In the genomic region with DNA sequence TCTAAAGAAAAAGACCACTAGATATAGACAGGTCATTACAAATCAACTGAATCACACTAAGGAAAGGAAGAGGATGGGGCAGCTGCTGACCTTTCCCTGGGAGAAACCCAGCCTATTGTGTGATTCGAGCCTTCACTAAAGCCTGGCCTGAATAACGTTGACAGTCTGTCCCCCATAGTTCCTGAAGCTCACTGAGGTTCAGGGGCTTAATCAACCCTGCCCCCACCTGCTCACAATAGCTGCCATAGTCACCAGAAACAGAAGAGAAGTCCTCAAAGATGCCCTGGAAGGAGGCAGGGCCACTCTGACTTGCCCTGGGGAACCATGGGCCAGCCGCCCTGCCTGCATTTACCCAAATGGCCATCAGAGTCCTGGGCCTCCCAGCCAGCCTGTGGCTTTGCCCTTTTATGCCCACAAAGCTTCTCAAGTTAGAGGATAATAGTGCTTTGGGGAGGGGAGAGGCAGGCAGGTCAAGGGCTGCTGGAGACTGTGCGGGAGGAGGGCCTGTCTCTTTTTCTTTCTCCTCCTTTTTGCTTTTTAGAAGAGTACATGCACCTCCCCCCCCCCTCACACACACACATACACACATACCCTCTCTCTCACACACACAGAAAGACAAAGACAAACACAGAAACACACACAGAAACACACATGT, we compare ENCODE assay signal across 16 mouse cellular contexts.
DNase-seq lines count a peak whose midpoint lies in the region; ATAC-seq and TF ChIP-seq lines count a peak whose summit lies in the region.
"Had no signal": no experiment of that assay in that cellular context is flagged by ENCODE, and none has a peak within 500 bp of the region (broad histone marks: within the 10 kb centered on the region; RNA-seq: fewer than 3 reads in every experiment).

No protein-coding gene starts in this region.

- peak overlapping the region; percentile 28 for H3K9ac ChIP-seq in midbrain, embryonic 11.5 days (ENCODE audit: low read length)
- no peak overlapping the region; the same call in 1 of the 2 replicates for H3K9ac ChIP-seq in midbrain, embryonic 16.5 days (ENCODE audit: low read depth, low read length)
- H3K9ac ChIP-seq in hindbrain, postnatal 0 days (replicated peaks; ENCODE audit: low read length), result no peak overlapping the region

- no peaks in the 10 kb centered on the region for H3K36me3 ChIP-seq in midbrain, embryonic 11.5 days (ENCODE audit: control insufficient read depth, insufficient read depth, low read length)
- H3K36me3 ChIP-seq in midbrain, embryonic 16.5 days (ENCODE audit: control insufficient read depth, insufficient read depth, low read length), result no peaks in the 10 kb centered on the region
- no peaks in the 10 kb centered on the region for H3K36me3 ChIP-seq in embryonic facial prominence, embryonic 10.5 days (replicated peaks)
- H3K36me3 ChIP-seq in hindbrain, postnatal 0 days (ENCODE audit: insufficient read depth, low read length), result no peaks in the 10 kb centered on the region

- peak; percentile 92 for DNase-seq in midbrain, embryonic 11.5 days (ENCODE audit: low spot score, missing footprints)
- peak; percentile 52 for DNase-seq in embryonic facial prominence, embryonic 10.5 days (ENCODE audit: low spot score)
- DNase-seq in hindbrain, postnatal 0 days (ENCODE audit: low spot score), result no peak
- DNase-seq in retina, postnatal 1 day, result peak; percentile 60
- DNase-seq in c-Kit-positive CD71-positive TER-119-positive erythroid progenitor cells, embryonic 14.5 days (ENCODE audit: low spot score), result no peak
- no peak for DNase-seq in heart, adult 18-20 months
- DNase-seq: adrenal gland, postnatal 10 days; cerebellum, adult 8-10 months; heart, adult 2 months; heart, postnatal 14 days; liver; lung, adult 18-20 months; lung, postnatal 4 days; thymus, adult 2 months had no signal

- WGBS in midbrain, embryonic 11.5 days, result 9% methylated on average over 4 of the region's 4 CpGs
- WGBS in midbrain, embryonic 16.5 days, result 7% methylated on average over 4 of the region's 4 CpGs
- WGBS in embryonic facial prominence, embryonic 10.5 days, result 15% methylated on average over 4 of the region's 4 CpGs
- 25% methylated on average over 4 of the region's 4 CpGs for WGBS in hindbrain, postnatal 0 days

- peak; percentile 79 for ATAC-seq in midbrain, embryonic 11.5 days (ENCODE audit: low FRiP score)
- no peak for ATAC-seq in midbrain, embryonic 16.5 days
- 0 out of 2 replicates have a peak, but pooled peaks have one; percentile 27 for ATAC-seq in hindbrain, postnatal 0 days
- ATAC-seq: CD4-positive, CD25-positive, alpha-beta regulatory T cell, adult 4 months had no signal

- H3K4me2 ChIP-seq in midbrain, embryonic 11.5 days, result peak overlapping the region; percentile 12; the same call in 1 of the 2 replicates
- no peak overlapping the region for H3K4me2 ChIP-seq in midbrain, embryonic 16.5 days (ENCODE audit: low read length)
- no peak overlapping the region for H3K4me2 ChIP-seq in hindbrain, postnatal 0 days (ENCODE audit: low read depth, low read length)

- no peaks in the 10 kb centered on the region for H3K9me3 ChIP-seq in midbrain, embryonic 11.5 days (ENCODE audit: control insufficient read depth, low read length)
- H3K9me3 ChIP-seq in midbrain, embryonic 16.5 days (replicated peaks; ENCODE audit: control insufficient read depth, low read length, poor library complexity, severe bottlenecking), result no peaks in the 10 kb centered on the region
- H3K9me3 ChIP-seq in embryonic facial prominence, embryonic 10.5 days, result no peaks in the 10 kb centered on the region
- no peaks in the 10 kb centered on the region for H3K9me3 ChIP-seq in hindbrain, postnatal 0 days (ENCODE audit: low read length)

- H3K27ac ChIP-seq in midbrain, embryonic 11.5 days (ENCODE audit: low read depth, low read length), result peak overlapping the region; percentile 88
- H3K27ac ChIP-seq in midbrain, embryonic 16.5 days (ENCODE audit: low read length), result no peak overlapping the region
- peak overlapping the region; percentile 72 for H3K27ac ChIP-seq in embryonic facial prominence, embryonic 10.5 days (replicated peaks)
- H3K27ac ChIP-seq in hindbrain, postnatal 0 days, result no peak overlapping the region
- H3K27ac ChIP-seq: heart, adult 2 months had no signal

- no peak for TF ChIP-seq CTCF in hindbrain, postnatal 0 days (IDR thresholded peaks at IDR 0.05; ENCODE audit: low read depth)

- no peaks in the 10 kb centered on the region for H3K27me3 ChIP-seq in midbrain, embryonic 11.5 days (ENCODE audit: control insufficient read depth, insufficient read depth, low read length)
- H3K27me3 ChIP-seq in midbrain, embryonic 16.5 days (ENCODE audit: control insufficient read depth, insufficient read depth, low read depth, low read length), result no peaks in the 10 kb centered on the region
- H3K27me3 ChIP-seq in embryonic facial prominence, embryonic 10.5 days (replicated peaks; ENCODE audit: low read depth, poor library complexity, severe bottlenecking), result 0 out of 2 replicates have a peak, but pooled peaks cover 3% of the 10 kb centered on the region
- H3K27me3 ChIP-seq in hindbrain, postnatal 0 days (ENCODE audit: insufficient read depth, low read length), result no peaks in the 10 kb centered on the region

- H3K4me3 ChIP-seq in midbrain, embryonic 11.5 days (ENCODE audit: low read depth, low read length), result no peak overlapping the region
- no peak overlapping the region for H3K4me3 ChIP-seq in midbrain, embryonic 16.5 days (ENCODE audit: low read depth, low read length)
- H3K4me3 ChIP-seq in embryonic facial prominence, embryonic 10.5 days, result no peak overlapping the region
- no peak overlapping the region for H3K4me3 ChIP-seq in hindbrain, postnatal 0 days (ENCODE audit: low read length)
- H3K4me3 ChIP-seq: heart, adult 2 months had no signal

- peaks cover 16% of the 10 kb centered on the region for H3K4me1 ChIP-seq in midbrain, embryonic 11.5 days (ENCODE audit: control insufficient read depth, insufficient read depth, low read length)
- peaks cover 3% of the 10 kb centered on the region; the same call in 1 of the 2 replicates for H3K4me1 ChIP-seq in midbrain, embryonic 16.5 days (ENCODE audit: control insufficient read depth, insufficient read depth, low read length)
- peaks cover 21% of the 10 kb centered on the region for H3K4me1 ChIP-seq in embryonic facial prominence, embryonic 10.5 days
- no peaks in the 10 kb centered on the region for H3K4me1 ChIP-seq in hindbrain, postnatal 0 days (ENCODE audit: insufficient read depth, low read length)

Comparison
In these comparisons a context has a peak if more than half of its experiments do, and no peak if none do; other contexts are left out.
1. H3K27ac ChIP-seq: peak in midbrain, embryonic 11.5 days (single experiment) and embryonic facial prominence, embryonic 10.5 days (single experiment); none in midbrain, embryonic 16.5 days (single experiment) and hindbrain, postnatal 0 days (single experiment).
2. DNase-seq: peak in midbrain, embryonic 11.5 days (single experiment), embryonic facial prominence, embryonic 10.5 days (single experiment) and retina, postnatal 1 day (single experiment); none in hindbrain, postnatal 0 days (single experiment), c-Kit-positive CD71-positive TER-119-positive erythroid progenitor cells, embryonic 14.5 days (single experiment) and heart, adult 18-20 months (0 of 2).